Mouse (Mus musculus) heart, postnatal 0 days (tissue): ENCODE results near the gene Ldlrad3. TPM values are rescaled to one million over a fixed set of nuclear protein-coding genes. Genes with fewer than 3 reads are reported as not detected.

Source experiments
- ATAC-seq: fragments of 200-750 bp; cut with Nextera tagmentation; 2 replicates; pipeline ENCODE4 v1.8.0; 2017; ENCODE audit warnings: low read depth, moderate number of reproducible peaks, moderate library complexity; ENCODE audit not compliant: insufficient read depth
- DNase-seq: peaks from one replicate; pipeline ENCODE4 v3.0.0-alpha.2; 2016; ENCODE audit warnings: low spot score
- H3K27ac ChIP-seq: fragments of 300-500 bp; sonication (generic); 2 replicates; pipeline ENCODE4 v1.5.1; 2014; ENCODE audit warnings: low read depth, mild to moderate bottlenecking
- H3K27me3 ChIP-seq: fragments of 300-500 bp; sonication (generic); 2 replicates; pipeline ENCODE4 v1.6.1; 2014; ENCODE audit warnings: low read length, mixed read lengths; ENCODE audit not compliant: control insufficient read depth, insufficient read depth
- H3K36me3 ChIP-seq: fragments of 300-500 bp; sonication (generic); replicated peaks from 2 replicates; pipeline ENCODE4 v1.6.1; 2014; ENCODE audit warnings: low read length, mixed read lengths; ENCODE audit not compliant: control insufficient read depth, insufficient read depth
- H3K4me1 ChIP-seq: fragments of 300-500 bp; sonication (generic); 2 replicates; pipeline ENCODE4 v1.6.1; 2014; ENCODE audit warnings: antibody characterized with exemption; ENCODE audit not compliant: control insufficient read depth, insufficient read depth
- H3K4me2 ChIP-seq: fragments of 300-500 bp; sonication (generic); 2 replicates; pipeline ENCODE4 v1.6.1; 2014; ENCODE audit warnings: low read depth, mild to moderate bottlenecking, low read length, moderate library complexity
- H3K4me3 ChIP-seq: fragments of 300-500 bp; sonication (generic); 2 replicates; pipeline ENCODE4 v1.5.1; 2014; ENCODE audit warnings: low read depth, low read length
- H3K9ac ChIP-seq: fragments of 300-500 bp; sonication (generic); replicated peaks from 2 replicates; pipeline ENCODE4 v1.6.1; 2014; ENCODE audit warnings: low read depth, low read length, mixed read lengths
- H3K9me3 ChIP-seq: fragments of 300-500 bp; sonication (generic); replicated peaks from 2 replicates; pipeline ENCODE4 v1.6.1; 2016; ENCODE audit warnings: low read length; ENCODE audit not compliant: control insufficient read depth
- CTCF ChIP-seq: IDR thresholded peaks from 2 replicates; pipeline ENCODE4 v1.5.1; 2016; ENCODE audit warnings: antibody characterized with exemption, control low read depth, low read depth
- EP300 ChIP-seq: IDR thresholded peaks from 2 replicates; pipeline ENCODE4 v1.6.1; 2016; ENCODE audit warnings: antibody characterized with exemption, low read depth
- WGBS: fragments of 180-500 bp; shearing (Covaris S2); extraction: QIAGEN DNeasy Blood & Tissue Kit; methylation state at CpG from one replicate; pipeline ENCODE4 v1.1.7; 2014; 5-methylcytosine and 5-hydroxymethylcytosine counted together
- polyA plus RNA-seq: library from polyadenylated mRNA; unstranded; fragments of >200 nt; fragmentation: Nextera tagmentation; extraction: Ambion mirVana; gene quantifications from 2 replicates; pipeline ENCODE4 v1.2.1, GENCODE M21; 2015
- total RNA-seq: library from RNA; depleted of rRNA; stranded (reverse); fragments of >200 nt; gene quantifications from 2 replicates; pipeline ENCODE4 v1.2.3, GENCODE M21; 2014; ENCODE audit warnings: low replicate concordance

The Ldlrad3 gene
- total and polyA plus RNA-seq, 2 experiments from 2014 or later = 3.5 to 5.4 TPM

- Histone ChIP-seq H3K4me1 (peaks cover 30% of the 10 kb centered on the region), H3K9ac (no peak overlapping the region)
- no peak for TF ChIP-seq EP300
- TF ChIP-seq CTCF = no peak
Measured at GRCm38 (mm10) chr2:101998911-101999572, 187.1 kb downstream of the Ldlrad3 start.

GRCm38 (mm10) chr2:101997013-101997412, 189.2 kb downstream of the Ldlrad3 start:
- ATAC-seq (no peak), DNase-seq (no peak)
- Histone ChIP-seq H3K9me3 (no peaks in the 10 kb centered on the region), H3K4me1 (peaks cover 10% of the 10 kb centered on the region), H3K27me3 (no peaks in the 10 kb centered on the region), H3K36me3 (no peaks in the 10 kb centered on the region), H3K4me3 (no peak overlapping the region), H3K4me2 (no peak overlapping the region), H3K27ac (no peak overlapping the region), H3K9ac (no peak overlapping the region)
- WGBS = 90% methylated on average over 11 of the region's 11 CpGs
- no peak for TF ChIP-seq EP300
- TF ChIP-seq CTCF = no peak

More at GRCm38 (mm10) chr2:101998911-101999572, 187.1 kb downstream of the Ldlrad3 start:
- Histone ChIP-seq H3K4me2 (no peak overlapping the region), H3K27ac (no peak overlapping the region), H3K36me3 (no peaks in the 10 kb centered on the region), H3K9me3 (no peaks in the 10 kb centered on the region), H3K27me3 (no peaks in the 10 kb centered on the region), H3K4me3 (no peak overlapping the region)
- WGBS = 76% methylated on average over 11 of the region's 11 CpGs
- ATAC-seq = no peak
- DNase-seq = no peak

DNA sequence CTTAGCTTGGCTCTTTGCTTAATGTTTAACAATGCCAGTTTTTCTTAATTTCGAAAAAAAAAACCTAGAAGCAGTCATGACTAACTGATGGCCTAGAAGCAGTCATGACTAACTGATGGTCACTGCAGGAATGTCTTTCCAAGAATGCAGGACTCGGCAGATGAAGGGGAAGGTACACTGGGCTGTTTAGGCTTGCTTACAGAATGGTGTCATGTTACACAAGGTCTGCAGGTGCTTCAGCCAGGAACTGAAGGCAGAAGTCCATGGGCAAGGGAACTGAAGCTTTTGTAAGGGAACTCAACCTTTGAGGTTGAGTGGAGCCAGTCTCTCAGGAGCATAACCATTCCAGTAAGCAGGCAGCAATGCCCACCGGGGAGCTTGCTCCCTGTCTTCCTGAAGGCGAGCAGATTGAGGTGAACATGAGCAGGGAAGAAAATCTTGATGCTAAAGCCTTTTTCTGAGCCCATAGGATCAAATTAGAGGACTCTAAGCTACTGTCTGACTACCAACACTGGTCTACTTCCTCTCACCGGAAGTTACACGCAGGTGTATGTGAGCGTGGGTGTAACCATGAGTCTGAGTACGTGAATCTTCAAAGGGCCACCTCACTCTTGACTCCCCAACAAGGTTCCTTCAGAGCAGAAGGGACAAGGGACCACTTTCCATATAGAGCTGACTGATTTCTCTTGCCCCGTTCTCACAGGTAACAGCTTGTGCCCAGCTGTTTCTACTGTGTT, 193.4 kb downstream of the Ldlrad3 start:
- H3K9ac ChIP-seq = no peak overlapping the region
- TF ChIP-seq EP300 (no peak), CTCF (no peak)
- peak overlapping the region; percentile 51; the same call in 1 of the 2 replicates for H3K27ac ChIP-seq
- no peaks in the 10 kb centered on the region; the same call in none of the 2 replicates for H3K4me1 ChIP-seq
- ATAC-seq (no peak), DNase-seq (no peak)
- no peaks in the 10 kb centered on the region for H3K36me3 ChIP-seq
- H3K4me3 ChIP-seq = no peak overlapping the region
- no peaks in the 10 kb centered on the region for H3K27me3 ChIP-seq
- H3K4me2 ChIP-seq = no peak overlapping the region
- WGBS = 77% methylated on average over 9 of the region's 9 CpGs
- H3K9me3 ChIP-seq = no peaks in the 10 kb centered on the region

- no peaks in the 10 kb centered on the region for H3K36me3 ChIP-seq
- WGBS = 75% methylated on average over 2 of the region's 2 CpGs
- ATAC-seq (no peak), DNase-seq (no peak)
- no peak overlapping the region for H3K27ac ChIP-seq
- no peak overlapping the region for H3K9ac ChIP-seq
- no peaks in the 10 kb centered on the region for H3K9me3 ChIP-seq
- peaks cover 8% of the 10 kb centered on the region for H3K4me1 ChIP-seq
- H3K4me3 ChIP-seq = no peak overlapping the region
- no peak overlapping the region for H3K4me2 ChIP-seq
- no peaks in the 10 kb centered on the region for H3K27me3 ChIP-seq
- TF ChIP-seq CTCF (no peak), EP300 (no peak)
Measured at GRCm38 (mm10) chr2:101991726-101992125, 194.5 kb downstream of the Ldlrad3 start.

- no peak overlapping the region for H3K4me2 ChIP-seq
- H3K9me3 ChIP-seq = no peaks in the 10 kb centered on the region
- TF ChIP-seq EP300 (no peak), CTCF (no peak)
- no peaks in the 10 kb centered on the region for H3K36me3 ChIP-seq
- WGBS = 58% methylated on average over 3 of the region's 3 CpGs
- no peak for DNase-seq
- no peak overlapping the region for H3K27ac ChIP-seq
- no peaks in the 10 kb centered on the region for H3K27me3 ChIP-seq
- H3K9ac ChIP-seq = no peak overlapping the region
- no peak overlapping the region for H3K4me3 ChIP-seq
- no peak for ATAC-seq
- H3K4me1 ChIP-seq = peaks cover 16% of the 10 kb centered on the region
Measured at GRCm38 (mm10) chr2:101986344-101987087, 199.7 kb downstream of the Ldlrad3 start.
